18 mouse cellular contexts compared by ENCODE assay signal in the genomic region with DNA sequence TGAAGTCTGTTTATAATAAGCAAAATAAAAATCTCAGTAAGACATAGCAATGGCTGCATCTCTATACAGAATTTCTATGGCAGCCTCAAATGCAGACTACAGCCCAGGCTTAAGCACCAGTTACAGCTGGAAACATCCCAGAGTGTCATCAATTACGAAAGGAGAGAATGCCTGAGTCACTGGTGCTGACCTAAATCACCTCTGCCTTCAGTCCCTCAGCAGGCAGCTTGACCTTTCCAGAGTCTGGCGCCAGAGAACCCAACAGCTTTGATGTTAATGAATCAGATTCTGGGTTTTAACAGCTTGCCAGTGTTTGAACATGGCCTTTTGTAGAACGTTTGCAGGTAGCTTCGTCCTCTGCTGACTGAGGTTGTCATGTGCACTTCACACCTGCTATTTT.
A peak's percentile ranks its signal among the peaks of the same experiment; 100 is the strongest.
DNase-seq lines count a peak whose midpoint lies in the region; ATAC-seq lines count a peak whose summit lies in the region.
"Had no signal": no experiment of that assay in that cellular context is flagged by ENCODE, and none has a peak within 500 bp of the region (broad histone marks: within the 10 kb centered on the region; RNA-seq: fewer than 3 reads in every experiment).

No protein-coding gene starts in this region.

- H3K4me1 ChIP-seq in embryonic facial prominence, embryonic 10.5 days: peaks cover 13% of the 10 kb centered on the region
- H3K4me1 ChIP-seq: heart, embryonic 13.5 days; liver, embryonic 13.5 days had no signal

- no peaks in the 10 kb centered on the region for H3K36me3 ChIP-seq in embryonic facial prominence, embryonic 10.5 days (replicated peaks)
- H3K36me3 ChIP-seq: heart, embryonic 13.5 days; limb, embryonic 10.5 days; liver, embryonic 13.5 days had no signal

- no peaks in the 10 kb centered on the region for H3K27me3 ChIP-seq in embryonic facial prominence, embryonic 10.5 days (replicated peaks; ENCODE audit: low read depth, poor library complexity, severe bottlenecking)
- H3K27me3 ChIP-seq: heart, embryonic 13.5 days; liver, embryonic 13.5 days had no signal

- H3K4me3 ChIP-seq in embryonic facial prominence, embryonic 10.5 days: no peak overlapping the region
- H3K4me3 ChIP-seq: heart, embryonic 13.5 days; limb, embryonic 10.5 days; liver, embryonic 13.5 days; megakaryocyte, embryonic 14.5 days had no signal

- H3K27ac ChIP-seq in embryonic facial prominence, embryonic 10.5 days (replicated peaks): no peak overlapping the region
- H3K27ac ChIP-seq: heart, embryonic 13.5 days; limb, embryonic 10.5 days; liver, embryonic 13.5 days had no signal

- H3K9me3 ChIP-seq in embryonic facial prominence, embryonic 10.5 days: no peaks in the 10 kb centered on the region
- H3K9me3 ChIP-seq: heart, embryonic 13.5 days; limb, embryonic 10.5 days; liver, embryonic 13.5 days; megakaryocyte, embryonic 14.5 days had no signal

- WGBS in embryonic facial prominence, embryonic 10.5 days: 20% methylated on average over 4 of the region's 4 CpGs

- intact Hi-C loops in left cerebral cortex, postnatal 25 days (cut with DNase I): no loop called here

- no peak for ATAC-seq in megakaryocyte progenitor cell, adult 5-6 weeks (replicated peaks; ENCODE audit: poor library complexity)
- ATAC-seq: activated CD4-positive, CD25-positive, alpha-beta regulatory T cell, adult 4 months; hindbrain, embryonic 16.5 days had no signal

- peak; percentile 74 to 91 for DNase-seq in adrenal gland, adult (ENCODE audit: inconsistent age in 2 of 2, low spot score in 1 of 2)
- no peak for DNase-seq in adrenal gland, postnatal 4 days (ENCODE audit: low spot score in 2 of 2)
- DNase-seq in MN1 (ENCODE audit: low spot score): peak; percentile 40
- DNase-seq in adrenal gland, postnatal 25 days: peak; percentile 33
- peak; percentile 12 for DNase-seq in forelimb bud, embryonic 11.5 days (ENCODE audit: low read depth, low spot score)
- no peak for DNase-seq in left cerebral cortex, postnatal 25 days (ENCODE audit: low spot score in 2 of 2)
- no peak for DNase-seq in embryonic facial prominence, embryonic 10.5 days (ENCODE audit: low spot score)
- DNase-seq: cerebellum, adult 8-10 months; heart, postnatal 36 days; kidney, adult 8-10 months; liver, embryonic 13.5 days; thymus, postnatal 4 days had no signal

Comparison
In these comparisons a context has a peak if more than half of its experiments do, and no peak if none do; other contexts are left out.
1. DNase-seq: peak in adrenal gland, adult (2 of 2), MN1 (single experiment), adrenal gland, postnatal 25 days (single experiment) and forelimb bud, embryonic 11.5 days (single experiment); none in adrenal gland, postnatal 4 days (0 of 2), left cerebral cortex, postnatal 25 days (0 of 2) and embryonic facial prominence, embryonic 10.5 days (single experiment).